Mouse (Mus musculus) liver, postnatal 0 days (tissue): ENCODE measurements around the gene Mxi1.

ENCODE experiments used
- CTCF ChIP-seq: sonication (generic); IDR thresholded peaks from 2 replicates; pipeline ENCODE4 v1.5.1; 2016; ENCODE audit warnings: antibody characterized with exemption, low read depth
- EP300 ChIP-seq: IDR thresholded peaks from 2 replicates; pipeline ENCODE4 v1.6.1; 2016; ENCODE audit warnings: antibody characterized with exemption, low read depth, mild to moderate bottlenecking

DNA sequence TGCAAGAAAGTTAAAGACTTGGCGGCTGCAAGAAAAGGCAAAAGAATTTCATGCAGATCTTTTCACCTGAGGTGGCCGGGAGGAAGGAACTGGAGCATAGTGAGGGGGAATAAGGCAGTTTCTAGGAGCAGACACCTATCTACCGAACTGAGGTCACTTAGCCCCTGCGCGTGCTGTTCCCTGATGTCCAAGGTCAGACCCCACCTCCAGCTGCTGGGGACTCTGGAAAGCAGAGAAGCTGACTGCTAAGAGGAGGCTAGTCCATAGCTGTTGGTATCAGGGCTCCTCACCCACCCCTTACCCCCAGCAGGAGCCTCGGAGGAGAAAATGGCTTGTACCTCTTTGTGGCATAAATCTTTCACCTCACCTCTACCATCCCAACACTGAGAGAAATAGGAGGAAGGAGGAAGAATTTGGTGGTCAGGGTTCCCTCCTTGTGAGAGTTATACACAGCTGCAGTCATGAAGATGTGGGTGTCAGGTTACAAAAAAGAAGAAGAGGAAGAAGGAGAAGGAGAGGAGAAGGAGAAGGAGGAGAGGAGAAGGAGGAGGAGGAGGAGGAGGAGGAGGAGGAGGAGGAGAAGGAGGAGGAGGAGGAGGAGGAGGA lies 111.4 kb downstream of the Mxi1 start:
- TF ChIP-seq CTCF (no peak), EP300 (peak; percentile 10; the same call in 1 of the 2 replicates)
